Mouse (Mus musculus): ENCODE measurements around the gene Csnk1g2.

DNA sequence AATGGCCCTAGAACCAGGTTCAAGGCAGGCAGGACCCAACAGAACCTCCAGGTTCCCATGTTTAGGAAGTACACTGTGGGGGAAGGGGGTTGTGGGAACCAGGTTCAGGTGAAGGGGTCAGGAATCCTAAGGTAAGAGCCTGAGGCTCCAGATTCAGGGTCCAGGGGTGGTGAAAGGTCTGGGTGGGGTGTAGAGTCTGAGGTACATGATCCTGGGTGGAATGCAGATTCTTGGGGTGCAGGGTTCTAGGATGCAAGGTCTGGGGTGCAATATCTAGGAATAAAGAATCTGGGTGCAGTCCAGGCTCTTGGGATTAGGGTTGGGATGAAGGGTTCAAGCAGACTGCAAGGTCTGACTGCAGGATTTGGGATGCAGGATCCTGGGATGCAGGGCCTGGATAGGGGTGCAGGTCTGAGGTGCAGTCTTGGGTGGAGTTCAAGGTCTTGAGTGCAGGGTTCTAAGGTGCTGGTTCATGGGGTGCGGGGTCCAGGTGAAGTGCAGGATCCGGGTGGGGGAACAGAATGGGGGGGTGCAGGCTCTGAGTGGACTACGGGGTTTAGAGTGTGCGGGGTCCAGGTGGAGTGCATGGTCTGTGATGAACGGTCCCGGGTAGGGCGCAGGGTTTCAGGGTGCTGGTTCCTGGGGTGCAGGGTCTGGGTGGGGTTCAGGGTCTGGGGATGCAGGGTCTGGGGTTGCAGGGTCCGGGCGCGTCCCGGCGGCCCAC is 32.9 kb downstream of the Csnk1g2 start:
- TF ChIP-seq POLR2A (IDR thresholded peaks at IDR 0.05; ENCODE audit: insufficient read length, low read depth) (no peak), MYOD1 (IDR thresholded peaks at IDR 0.05; ENCODE audit: control insufficient read depth in 1 of 3, insufficient read length in 2 of 3, low read depth in 2 of 3) (no peak), POLR2AphosphoS2 (IDR thresholded peaks at IDR 0.05; ENCODE audit: insufficient read length, low read depth) (no peak), CEBPB (IDR thresholded peaks at IDR 0.05; ENCODE audit: insufficient read depth, poor library complexity, severe bottlenecking) (no peak)

Data from myocyte (in vitro differentiated cells).